Mouse (Mus musculus): ENCODE results near the gene Arhgap22.

- TF ChIP-seq CTCF (IDR thresholded peaks at IDR 0.05 in 2 of 3, conservative IDR thresholded peaks at IDR 0.05 in 1 of 3; ENCODE audit: control insufficient read depth in 1 of 3, insufficient read depth in 1 of 3, low read depth in 2 of 3, low read length in 3 of 3, poor library complexity in 1 of 3, severe bottlenecking in 1 of 3) (no peak), POLR2A (IDR thresholded peaks at IDR 0.05; ENCODE audit: control insufficient read depth in 1 of 2, insufficient read depth in 1 of 2, low read depth in 1 of 2, low read length in 2 of 2, poor library complexity in 1 of 2) (no peak), GATA1 (IDR thresholded peaks at IDR 0.05; ENCODE audit: low read depth, low read length) (no peak), CHD2 (IDR thresholded peaks at IDR 0.05; ENCODE audit: low read length) (no peak)
Observed at GRCm38 (mm10) chr14:33240400-33240799, 26.6 kb downstream of the Arhgap22 start.

Measured in MEL (cell line).